Mouse (Mus musculus) lung, postnatal 10 days (tissue): ENCODE data around the gene Cacna2d3.
A peak's percentile ranks its signal among the peaks of the same experiment; 100 is the strongest.

ENCODE experiments used
- DNase-seq: peaks from one replicate; pipeline ENCODE4 v3.0.0; 2021

The Cacna2d3 gene

DNA sequence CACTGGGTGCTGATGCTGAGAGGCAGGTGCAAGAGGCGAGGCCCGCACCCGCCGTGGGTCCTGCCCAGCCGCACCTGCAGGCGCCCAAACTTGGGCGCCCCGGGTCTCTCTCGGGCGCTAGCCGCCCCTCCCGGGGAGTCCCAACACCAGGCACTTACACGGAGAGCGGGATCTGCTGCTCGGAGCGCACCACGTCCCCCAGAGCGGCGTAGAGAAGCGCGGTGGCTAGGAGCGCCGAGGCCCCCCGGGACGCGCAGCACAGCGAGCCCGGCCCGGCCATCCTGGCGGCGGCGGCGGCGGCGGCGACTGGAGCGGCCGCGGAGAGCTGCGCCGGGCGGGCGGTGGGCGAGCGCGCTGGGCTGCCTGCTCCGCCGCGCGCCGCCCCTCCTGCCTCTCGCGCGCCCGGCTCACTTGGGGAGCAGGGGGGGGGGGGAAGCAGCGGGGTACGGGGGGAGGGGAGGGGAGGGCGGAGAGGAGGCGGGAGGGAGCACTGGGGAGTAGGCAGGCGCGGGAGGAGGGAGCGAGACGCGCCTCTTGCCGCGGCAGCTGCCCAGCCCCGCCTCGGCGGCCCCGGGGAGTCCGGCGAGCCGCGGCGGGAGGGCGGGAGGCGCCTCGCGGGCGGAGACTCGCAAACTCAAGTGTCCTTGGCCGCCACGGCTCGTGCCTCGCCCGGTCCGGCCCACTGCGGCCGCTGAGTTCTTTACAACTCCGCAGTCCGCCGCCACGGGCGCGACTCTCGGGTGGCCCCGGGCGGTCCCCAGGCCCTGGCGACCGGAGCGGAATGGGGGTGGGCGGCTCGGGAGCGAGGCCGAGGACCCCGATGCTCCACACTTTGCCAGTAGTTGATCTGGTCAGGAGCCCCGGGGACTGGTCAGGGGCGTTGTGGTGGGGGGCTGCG is at the start of gene Cacna2d3:
Gene Cacna2d3, minus strand, starts transcription at position 377 of the 898 bp plus-strand sequence.
- peak; percentile 64 for DNase-seq

DNA sequence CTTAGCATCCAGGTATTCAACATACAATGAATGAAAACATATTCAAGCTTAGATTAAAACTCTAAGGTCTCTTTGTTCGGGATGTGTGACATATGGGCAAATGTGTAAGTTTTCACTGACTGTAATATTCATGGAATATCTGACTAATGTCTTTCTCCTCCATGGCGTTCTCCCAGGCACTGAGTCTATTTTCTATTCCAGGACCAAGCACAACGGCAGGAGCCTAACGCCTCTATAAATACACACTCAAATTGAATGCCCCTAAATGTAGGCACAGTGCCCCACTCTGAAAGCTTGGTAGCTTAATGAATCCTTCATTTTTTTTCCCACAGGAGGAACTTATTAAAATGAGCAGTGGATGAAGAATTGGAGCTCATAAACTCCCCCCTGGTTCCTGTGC is 47.8 kb upstream of the Cacna2d3 start:
- no peak for DNase-seq

DNA sequence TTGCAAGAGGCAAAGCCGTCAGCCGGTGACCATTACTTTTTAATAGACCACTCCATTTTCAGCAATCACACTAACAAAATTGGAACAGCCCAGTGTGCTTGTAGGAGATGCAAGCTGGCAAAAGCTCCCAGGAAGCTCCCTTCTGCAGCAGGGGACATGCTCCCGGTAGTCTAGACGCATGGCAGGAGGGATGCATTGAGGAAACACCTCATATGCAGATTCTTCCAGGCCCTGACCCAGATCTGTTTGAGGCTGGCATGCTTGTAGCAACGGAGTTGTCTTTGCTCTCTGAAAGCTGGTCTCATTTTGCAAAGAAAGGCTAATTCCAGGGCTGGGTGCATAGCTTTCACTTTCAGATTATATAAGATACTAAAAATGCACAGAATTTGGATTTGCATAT is 31.2 kb upstream of the Cacna2d3 start:
- peak; percentile 25 for DNase-seq

DNA sequence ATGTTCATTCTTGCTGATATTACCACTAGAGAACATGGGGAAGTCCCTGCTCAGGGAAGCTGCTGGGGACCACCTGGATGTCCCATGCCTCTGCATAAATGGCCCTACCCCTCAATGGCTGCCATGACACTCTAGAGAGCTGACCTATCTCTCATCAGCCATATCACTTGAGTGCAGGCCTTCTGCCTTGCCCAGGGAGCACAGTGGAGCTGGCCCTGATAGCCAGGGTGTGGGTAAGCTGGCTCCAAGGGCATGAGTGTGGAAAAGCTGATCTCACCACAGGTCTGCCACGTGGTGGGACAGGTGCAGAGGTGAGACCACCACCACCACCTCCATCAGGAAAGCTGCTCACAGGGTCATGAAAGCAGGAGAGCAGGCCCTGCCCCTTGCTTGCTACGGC is 17.1 kb upstream of the Cacna2d3 start:
- DNase-seq: no peak

DNA sequence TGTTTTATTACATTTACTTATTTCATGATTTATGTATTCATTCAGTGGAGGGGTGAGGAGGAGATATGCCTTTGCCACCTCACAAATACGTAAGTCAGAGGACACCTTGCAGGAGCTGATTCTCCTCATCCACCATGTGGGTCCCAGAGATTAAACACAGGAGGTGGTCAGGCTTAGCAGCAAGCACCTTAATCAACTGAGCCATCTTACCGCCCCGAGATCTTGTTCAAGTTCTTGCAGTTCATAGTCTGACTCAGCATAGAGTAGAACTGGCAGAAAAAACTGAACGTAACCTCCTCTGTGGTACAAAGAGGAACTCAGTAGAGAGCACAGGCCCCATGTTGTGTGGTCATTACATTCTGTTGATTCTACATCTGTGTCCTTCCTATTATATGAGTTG is 8.6 kb upstream of the Cacna2d3 start:
- DNase-seq: no peak

DNA sequence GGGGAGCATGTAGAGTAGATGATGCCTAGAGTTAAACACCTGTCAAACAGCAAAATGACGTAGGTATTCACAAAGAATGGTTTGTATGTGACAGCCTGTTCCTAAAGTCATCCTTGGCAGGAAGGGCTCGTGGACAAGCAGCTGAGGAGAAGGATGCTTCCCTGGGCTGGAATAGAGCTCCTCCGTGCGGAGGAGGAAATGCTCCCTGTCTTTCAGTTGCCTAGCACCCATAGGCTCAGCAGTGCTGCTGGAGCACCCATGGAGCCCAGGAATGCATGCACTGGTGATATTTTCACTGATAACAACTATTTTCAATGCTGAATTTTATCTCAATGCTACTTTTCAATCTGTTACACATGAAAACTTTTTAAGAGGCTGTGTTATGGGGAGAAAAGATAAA is 7.3 kb upstream of the Cacna2d3 start:
- no peak for DNase-seq

DNA sequence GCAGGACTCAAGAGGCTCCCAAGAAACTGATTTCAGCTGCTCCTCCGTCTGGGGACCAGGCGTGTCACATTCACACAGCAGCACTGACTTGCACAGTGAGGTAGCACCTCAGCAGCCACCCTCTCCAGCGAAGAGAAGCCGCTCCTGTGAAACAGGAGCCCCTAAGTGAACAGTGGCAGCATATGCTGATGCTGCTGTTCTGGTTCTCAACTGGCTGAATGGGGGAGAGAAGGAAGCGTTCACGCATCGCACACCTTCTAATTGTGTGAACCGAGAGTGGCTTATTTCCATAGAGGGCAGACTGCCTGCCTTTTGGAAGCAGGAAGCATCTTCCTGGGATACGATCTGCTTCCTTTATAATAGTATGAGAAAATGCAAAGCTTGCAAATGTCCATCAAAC is 5.9 kb upstream of the Cacna2d3 start:
- no peak for DNase-seq

DNA sequence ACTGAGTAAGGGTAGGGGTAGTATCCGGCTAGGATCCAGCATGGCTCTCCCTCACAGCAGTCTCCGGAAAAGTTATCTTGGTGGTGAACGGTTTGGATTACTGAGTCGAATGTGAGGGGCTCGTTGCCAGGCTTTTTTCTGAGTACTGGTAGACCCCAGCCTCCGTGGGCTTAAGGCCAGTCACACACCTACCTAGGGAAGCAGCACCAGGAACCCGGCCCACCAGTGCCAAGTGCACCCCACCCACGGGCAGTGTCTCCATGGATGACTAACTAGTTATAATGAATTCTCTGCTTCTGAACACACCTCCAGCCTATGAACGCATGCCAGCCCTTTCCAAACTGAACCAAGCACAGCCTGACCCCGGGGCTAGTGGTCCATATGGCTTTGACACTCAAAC is 1.6 kb upstream of the Cacna2d3 start:
- DNase-seq: no peak

DNA sequence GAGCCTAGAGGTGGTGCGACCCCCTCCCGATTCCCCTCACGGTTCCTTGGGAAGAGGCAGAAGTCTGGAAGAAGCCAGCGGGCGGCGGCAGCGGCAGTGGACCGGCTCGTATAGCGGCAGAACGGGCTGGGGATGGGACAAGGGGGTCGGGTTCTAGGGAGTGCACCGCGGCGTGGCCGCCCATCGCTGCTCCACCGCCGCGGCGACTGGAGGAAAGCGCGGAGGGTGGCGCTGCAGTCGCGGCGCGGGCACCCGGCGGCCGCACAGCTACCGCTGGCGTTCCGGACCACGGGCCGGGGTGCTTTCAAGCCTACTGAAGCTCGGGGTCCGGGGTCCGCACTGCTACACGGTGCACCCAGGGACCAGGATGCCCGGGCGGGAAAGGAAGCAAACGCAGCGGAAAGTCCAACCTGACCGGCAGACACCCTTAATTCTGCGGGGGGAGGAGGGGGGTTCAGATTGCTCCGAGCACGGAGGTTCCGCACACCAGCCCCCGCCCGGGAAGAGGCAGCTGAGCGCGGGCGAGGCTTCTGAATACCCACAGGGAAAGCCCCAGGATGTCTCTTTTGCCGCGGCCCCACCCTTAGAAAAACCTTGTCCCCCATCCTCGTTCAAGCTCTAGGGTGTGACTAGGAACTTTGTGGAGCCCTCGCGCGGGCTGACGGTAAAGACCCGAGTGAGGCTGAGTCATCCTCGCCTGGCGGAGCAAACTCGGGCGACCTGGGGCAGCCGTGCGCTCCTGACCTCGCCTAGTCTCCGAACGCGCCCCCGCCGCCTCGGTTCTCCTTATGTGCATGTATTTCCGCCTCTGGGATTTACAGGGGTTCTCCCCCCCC is 940 bp upstream of the Cacna2d3 start:
- DNase-seq: peak; percentile 29

DNA sequence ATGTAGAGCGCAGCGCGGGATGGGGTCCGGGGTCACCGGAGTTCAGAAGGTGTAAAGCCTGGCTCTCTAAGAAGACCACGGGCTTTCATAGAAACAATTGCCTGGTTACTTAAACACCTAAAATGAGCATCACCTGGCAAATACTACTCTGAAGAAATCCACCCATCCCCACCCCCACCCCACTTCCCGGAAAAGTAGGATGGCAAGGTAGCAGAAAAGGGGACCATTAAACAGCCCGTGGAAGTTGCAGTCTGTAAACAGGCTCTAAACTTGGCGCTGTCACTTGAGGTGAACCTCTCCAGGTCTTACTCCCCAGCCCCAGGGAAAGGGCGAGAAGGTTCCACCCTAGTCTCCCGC is 555 bp downstream of the Cacna2d3 start:
- no peak for DNase-seq

DNA sequence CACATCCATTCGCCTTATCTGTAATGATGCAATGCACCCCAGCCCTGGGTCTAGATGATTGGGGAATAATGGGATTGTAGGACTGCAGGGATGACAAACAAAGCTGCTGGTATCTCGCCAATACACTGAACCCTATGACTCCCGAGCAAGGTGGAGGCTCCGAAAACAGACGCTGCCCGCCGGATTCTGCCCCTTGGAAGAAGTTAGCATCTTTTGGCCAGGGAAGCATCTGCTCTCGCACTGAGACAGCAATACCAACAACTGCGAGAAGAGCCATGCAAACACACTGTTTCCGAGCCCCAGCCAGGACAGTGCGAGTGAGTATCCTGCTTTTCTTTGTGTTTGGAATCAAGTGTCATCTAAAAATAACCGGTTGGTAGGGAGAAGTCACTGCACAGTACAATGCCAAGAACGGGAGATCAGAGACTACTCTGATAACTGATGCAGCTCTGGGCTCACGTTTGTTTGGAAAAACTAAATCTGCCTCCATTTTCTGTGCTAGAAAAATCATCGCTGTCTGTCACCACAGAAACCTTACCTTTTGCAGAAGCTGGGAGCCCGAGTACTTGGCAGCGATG is 1.2 kb downstream of the Cacna2d3 start:
- no peak for DNase-seq

DNA sequence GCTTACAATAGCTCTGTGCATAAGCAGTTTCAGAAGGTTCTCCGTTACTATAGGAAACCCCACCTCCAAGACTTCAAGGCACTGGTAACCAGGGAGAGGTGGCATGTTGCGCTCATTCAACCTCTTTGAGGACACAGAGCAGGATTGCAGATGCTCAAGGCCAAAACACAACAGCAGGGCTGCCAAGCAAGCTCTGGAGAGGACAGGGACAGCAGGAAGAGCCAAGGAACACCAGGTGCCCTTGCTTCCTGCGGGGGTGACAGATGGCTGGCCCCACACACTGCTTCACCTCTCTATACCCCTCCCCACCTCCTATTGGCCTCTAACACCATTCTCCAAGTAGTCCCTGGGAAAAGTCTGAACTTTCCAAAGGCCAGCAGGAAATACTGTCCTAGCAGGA is 9.0 kb downstream of the Cacna2d3 start:
- DNase-seq: no peak

DNA sequence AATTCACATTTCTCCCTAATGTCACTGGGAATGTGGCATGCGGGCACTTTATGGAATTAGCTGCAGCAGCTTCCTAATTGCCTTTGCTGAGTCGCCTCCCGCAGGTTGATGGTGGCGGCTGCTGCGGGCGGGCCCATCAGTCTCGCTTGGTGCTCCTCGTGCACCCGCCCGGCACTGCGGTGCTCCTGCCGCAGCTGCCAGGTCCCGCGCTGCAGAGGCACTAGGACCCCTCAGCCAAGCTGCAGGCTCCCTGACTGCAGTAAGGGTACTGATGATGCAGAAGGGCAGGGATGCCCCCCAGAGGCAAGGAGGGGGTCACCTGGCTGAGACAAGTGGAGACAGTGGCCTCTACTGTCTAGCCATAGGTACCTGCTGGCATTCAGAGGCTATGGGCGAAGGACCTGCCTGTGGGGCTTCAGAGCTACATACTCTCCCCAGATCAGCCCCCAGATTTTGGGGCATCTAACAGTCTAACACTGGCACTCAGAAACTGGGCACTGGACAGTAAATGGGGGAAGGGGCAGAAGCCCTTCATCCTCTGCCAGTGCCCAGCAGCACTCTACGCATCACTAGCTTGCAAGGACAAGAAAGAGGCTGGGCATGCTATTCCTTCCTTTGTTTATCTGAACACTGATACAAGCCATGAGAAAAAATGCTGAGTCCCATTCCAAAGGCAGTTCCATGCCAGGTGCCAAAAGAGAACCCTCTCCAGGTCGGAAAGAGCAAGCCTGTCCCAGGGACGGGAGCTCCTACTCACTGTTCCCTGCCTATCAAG is 13.9 kb downstream of the Cacna2d3 start:
- no peak for DNase-seq

DNA sequence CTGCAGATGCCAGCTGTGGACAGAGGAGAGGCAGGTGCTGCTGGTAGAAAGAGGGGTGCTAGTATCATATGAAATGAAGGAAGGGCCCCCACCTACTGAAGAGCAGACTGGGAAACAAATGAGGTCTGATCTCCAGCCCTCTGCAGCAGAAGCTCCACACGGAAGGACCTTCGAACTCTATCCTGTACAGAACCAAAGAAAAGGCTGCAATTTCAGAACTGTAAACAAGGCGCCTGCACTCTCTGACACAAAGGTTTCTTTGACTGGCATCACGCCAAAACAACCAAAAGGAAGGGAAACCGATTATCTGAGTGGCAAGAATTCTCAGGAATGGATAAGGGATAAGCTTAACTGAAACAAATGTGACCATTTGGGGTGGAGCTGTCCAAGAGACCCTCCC is 18.9 kb downstream of the Cacna2d3 start:
- no peak for DNase-seq

DNA sequence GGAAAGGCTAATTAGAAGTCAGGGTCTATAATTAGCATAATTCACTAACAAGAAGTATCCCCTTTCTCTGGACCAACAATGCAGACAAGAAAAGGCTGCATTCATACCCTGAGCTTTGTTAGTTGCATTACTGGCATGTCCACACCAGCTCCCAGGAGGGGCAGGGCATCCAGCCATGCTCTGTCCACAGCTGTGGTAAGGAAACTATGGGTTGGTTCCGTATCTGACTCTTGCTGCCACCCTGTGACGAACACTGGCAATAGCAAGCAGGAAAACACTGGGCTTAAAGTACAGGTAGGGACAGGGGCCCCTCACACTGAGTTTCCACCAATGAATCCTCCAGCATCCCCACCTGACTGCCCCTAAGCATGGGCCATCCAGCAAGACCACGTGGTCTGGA is 25.5 kb downstream of the Cacna2d3 start:
- DNase-seq: peak; percentile 60

DNA sequence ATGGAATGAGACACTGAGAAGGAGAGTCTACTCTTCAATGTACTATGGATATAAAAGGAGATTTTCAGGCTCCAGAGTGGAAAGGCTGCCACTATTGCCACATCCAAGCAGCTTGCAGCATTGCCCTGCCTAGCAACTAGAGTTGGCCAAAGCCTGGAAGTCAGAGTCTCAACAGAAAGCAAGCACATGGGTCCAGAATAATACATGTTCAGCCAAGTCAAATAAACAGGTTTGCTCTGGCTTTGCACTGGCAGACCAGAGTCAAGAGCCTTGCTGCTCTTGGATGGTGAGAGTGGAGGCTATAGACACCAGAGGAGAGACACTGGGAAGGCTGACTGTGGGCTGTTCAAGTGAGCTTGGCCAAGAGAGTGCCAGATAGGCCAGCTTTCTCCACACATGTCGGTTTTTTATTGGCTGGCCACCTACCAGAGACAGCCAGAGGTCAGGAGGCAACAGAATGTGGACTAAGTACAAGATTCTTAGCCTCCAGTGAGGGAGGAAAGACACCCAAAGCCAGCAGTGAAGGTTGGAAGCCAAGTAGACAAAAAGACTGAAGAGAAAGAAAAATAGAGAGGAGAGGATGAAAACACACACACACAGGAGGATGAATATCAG is 49.1 kb downstream of the Cacna2d3 start:
- peak; percentile 81 for DNase-seq

DNA sequence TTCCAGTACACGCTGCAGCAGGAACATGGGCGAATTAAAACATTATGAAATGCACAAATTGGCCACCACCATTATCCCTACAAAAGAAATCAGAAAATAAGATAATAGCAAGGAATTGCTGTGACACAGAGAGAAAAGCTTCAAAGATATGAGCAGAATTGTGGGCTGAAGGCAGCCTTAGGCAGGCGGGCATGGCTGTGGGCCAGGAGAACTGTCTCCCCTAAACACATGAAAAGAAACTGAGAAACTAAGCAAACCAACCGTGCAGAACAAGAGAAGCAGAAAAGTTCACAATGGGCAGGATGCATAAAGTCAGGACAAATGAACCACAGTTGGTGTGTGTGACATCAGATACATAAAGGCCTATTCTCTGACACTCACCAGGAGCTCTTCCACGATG is 51.8 kb downstream of the Cacna2d3 start:
- DNase-seq: no peak

DNA sequence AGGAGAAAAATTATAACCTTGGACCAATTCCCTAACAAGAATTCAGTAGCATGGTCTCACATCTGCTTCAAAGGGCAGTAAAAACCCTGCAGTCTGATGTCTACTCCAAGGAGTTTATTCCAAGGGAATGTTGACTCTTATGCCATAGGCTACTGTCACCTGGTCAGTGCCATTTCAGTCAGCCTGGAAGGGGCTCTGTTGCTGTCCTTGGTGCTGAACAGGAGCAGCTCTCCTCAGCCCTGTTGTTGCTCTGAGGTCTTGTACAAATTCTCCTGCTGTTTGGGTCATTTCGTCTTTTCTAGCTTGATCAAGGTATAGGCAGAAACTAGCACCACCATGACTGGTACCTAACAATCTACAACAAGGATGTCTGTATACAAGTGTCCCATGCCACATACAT is 64.7 kb downstream of the Cacna2d3 start:
- peak; percentile 32 for DNase-seq

DNA sequence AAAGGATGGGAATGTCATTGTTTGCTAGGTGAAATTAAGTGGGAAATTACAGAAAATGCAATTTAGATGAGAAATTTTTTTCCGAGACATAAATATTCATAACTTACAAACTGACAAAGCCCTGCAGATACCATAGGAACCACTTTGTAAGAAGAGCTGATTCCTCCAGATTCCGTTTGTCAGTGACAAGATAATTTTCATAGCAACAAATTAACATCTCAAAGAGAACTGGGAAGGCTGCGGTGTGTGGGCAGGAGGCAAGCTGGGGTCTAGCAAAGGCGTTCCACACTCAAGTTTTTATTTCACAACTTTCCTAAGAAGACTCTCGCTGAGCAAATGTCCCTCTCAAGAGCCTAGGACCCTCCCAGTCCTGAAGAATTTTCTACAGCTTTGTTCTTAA is 71.1 kb downstream of the Cacna2d3 start:
- no peak for DNase-seq

DNA sequence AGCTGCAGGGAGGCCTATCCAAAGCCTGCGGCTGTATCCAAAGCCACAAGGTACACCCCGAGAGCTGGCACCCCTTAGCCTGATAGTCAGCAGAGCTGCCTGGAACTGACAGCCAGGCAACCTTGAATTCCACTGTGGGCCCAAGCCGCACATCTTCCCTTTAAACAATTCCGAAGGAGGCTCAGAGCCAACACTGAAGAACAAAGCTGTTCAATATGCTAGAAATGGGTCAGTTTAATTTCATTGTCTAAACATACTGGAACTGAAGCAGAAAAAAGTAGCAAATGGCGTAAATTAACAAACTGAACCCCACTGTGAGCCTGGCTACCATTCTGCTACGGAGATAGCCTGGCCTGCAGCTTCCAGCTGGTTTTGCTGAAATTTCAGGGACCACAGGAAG is 72.9 kb downstream of the Cacna2d3 start:
- no peak for DNase-seq

DNA sequence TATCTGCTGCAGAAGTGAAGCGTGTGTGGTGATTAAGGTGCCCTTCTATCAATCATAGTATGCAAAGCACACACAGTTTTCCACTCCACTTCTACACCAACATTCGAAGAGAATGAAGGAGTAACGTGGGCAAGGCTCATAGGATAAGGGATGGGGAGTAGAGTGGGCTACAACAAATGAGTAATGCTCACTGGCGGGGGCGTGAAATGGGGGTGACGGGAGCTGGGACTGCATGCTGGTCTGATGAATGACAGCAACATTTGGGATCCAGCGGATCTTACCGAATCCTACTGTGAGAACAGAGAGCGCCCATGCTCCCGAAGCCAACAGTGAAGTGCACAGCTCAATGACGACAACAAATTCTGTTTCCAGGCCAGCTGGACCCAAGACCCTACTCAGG is 76.2 kb downstream of the Cacna2d3 start:
- DNase-seq: no peak

DNA sequence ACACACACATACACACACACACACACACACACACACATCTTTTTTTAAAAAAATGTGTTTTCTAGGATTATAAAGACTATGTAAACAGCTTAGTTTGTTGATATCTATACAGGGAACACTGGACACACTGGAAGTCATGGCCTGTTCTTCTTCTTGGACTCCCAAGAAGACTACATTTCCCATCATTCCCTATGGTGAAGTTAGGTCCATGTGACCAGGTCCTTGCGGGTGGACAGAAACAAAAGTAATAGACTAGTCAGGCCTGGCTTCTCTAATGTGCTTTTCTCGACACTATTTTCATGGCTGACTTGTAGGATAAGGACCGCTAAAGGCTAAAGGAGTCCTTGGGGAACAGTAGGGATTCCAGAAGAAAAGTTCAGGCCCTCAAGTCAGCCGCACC is 78.4 kb downstream of the Cacna2d3 start:
- DNase-seq: no peak

DNA sequence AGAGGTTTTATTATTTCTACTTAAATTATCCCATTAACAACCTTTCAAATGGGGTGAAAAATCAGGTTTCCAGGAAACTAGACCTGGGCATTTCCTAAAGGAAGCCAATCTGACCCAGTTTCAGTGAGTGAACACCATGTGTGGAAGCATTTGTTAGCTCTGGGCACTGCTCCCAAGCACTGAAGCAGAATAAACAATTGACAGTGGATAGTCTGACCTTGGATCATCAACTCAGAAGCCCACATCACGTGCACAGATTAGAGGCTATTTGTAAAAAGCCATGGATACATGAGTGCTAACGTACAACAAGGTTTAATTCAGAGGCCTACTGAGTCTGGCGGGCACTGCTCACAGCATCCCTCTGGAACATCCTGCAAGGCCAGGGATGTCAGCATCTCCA is 82.4 kb downstream of the Cacna2d3 start:
- DNase-seq: peak; percentile 9
